Mouse (Mus musculus) spleen, adult 12 weeks (tissue): ENCODE results near the gene Qpct.

Source experiments
- DNase-seq: peaks from one replicate; pipeline ENCODE4 v3.0.0; 2022; ENCODE audit warnings: low spot score

Qpct gene

GRCm38 (mm10) chr17:79051606-79052005, at the start of gene Qpct:
TSS of gene Qpct (plus strand) at chr17:79051906.
- no peak for DNase-seq

GRCm38 (mm10) chr17:79013625-79014024, 38.1 kb upstream of the Qpct start:
- DNase-seq: no peak

GRCm38 (mm10) chr17:79014911-79015685, 36.6 kb upstream of the Qpct start:
- DNase-seq: no peak

GRCm38 (mm10) chr17:79015831-79016230, 35.9 kb upstream of the Qpct start:
- no peak for DNase-seq

- no peak for DNase-seq
Observed at GRCm38 (mm10) chr17:79018422-79018821, 33.3 kb upstream of the Qpct start.

GRCm38 (mm10) chr17:79019726-79020207, 31.9 kb upstream of the Qpct start:
- DNase-seq: no peak

GRCm38 (mm10) chr17:79020208-79020983, 31.3 kb upstream of the Qpct start, which contains the start of gene Prkd3:
TSS of gene Prkd3 (minus strand) at chr17:79020816.
- no peak for DNase-seq

- DNase-seq: no peak
Observed at GRCm38 (mm10) chr17:79020984-79021335, 30.7 kb upstream of the Qpct start.

- DNase-seq: no peak
Observed at GRCm38 (mm10) chr17:79022746-79023145, 29.0 kb upstream of the Qpct start.

GRCm38 (mm10) chr17:79024544-79024943, 27.2 kb upstream of the Qpct start:
- no peak for DNase-seq

- DNase-seq: no peak
Observed at GRCm38 (mm10) chr17:79029226-79029625, 22.5 kb upstream of the Qpct start.

GRCm38 (mm10) chr17:79031569-79031968, 20.1 kb upstream of the Qpct start:
- DNase-seq: no peak

GRCm38 (mm10) chr17:79032782-79033181, 18.9 kb upstream of the Qpct start:
- DNase-seq: no peak

- no peak for DNase-seq
Observed at GRCm38 (mm10) chr17:79039660-79040059, 12.0 kb upstream of the Qpct start.

- DNase-seq: no peak
Observed at GRCm38 (mm10) chr17:79043705-79044104, 8.0 kb upstream of the Qpct start.

- DNase-seq: no peak
Observed at GRCm38 (mm10) chr17:79052088-79052812, 544 bp downstream of the Qpct start.

GRCm38 (mm10) chr17:79058271-79058670, 6.6 kb downstream of the Qpct start:
- no peak for DNase-seq

- no peak for DNase-seq
Observed at GRCm38 (mm10) chr17:79060221-79060620, 8.5 kb downstream of the Qpct start.

GRCm38 (mm10) chr17:79064250-79064649, 12.5 kb downstream of the Qpct start:
- DNase-seq: no peak

- no peak for DNase-seq
Observed at GRCm38 (mm10) chr17:79068581-79068980, 16.9 kb downstream of the Qpct start.

GRCm38 (mm10) chr17:79069019-79069418, 17.3 kb downstream of the Qpct start:
- no peak for DNase-seq

GRCm38 (mm10) chr17:79069766-79070480, 18.2 kb downstream of the Qpct start:
- DNase-seq: no peak
